Mouse (Mus musculus): ENCODE measurements at regions not wholly inside any gene's neighbourhood (a gene's known extent, or its start where the extent isn't known, plus 50 kb on each side); places are given as distances from the start of the nearest gene placed in this dataset.

GRCm38 (mm10) chr14:62002131-62002530, 290.3 kb upstream of the Rnaseh2b start:
- TF ChIP-seq GATA1 (IDR thresholded peaks at IDR 0.05; ENCODE audit: borderline replicate concordance, low read length) (no peak), FLI1 (IDR thresholded peaks at IDR 0.05; ENCODE audit: low read length) (no peak)

Data from megakaryocyte, embryonic 14.5 days (primary cell).